Mouse (Mus musculus): Measurements from ENCODE around the gene Astn2. TPM values are rescaled to one million over a fixed set of nuclear protein-coding genes. Genes with fewer than 3 reads are reported as not detected.

Astn2 gene
- polyA plus RNA-seq, 1 experiment from 2014 or later, result 0.08 TPM

DNA sequence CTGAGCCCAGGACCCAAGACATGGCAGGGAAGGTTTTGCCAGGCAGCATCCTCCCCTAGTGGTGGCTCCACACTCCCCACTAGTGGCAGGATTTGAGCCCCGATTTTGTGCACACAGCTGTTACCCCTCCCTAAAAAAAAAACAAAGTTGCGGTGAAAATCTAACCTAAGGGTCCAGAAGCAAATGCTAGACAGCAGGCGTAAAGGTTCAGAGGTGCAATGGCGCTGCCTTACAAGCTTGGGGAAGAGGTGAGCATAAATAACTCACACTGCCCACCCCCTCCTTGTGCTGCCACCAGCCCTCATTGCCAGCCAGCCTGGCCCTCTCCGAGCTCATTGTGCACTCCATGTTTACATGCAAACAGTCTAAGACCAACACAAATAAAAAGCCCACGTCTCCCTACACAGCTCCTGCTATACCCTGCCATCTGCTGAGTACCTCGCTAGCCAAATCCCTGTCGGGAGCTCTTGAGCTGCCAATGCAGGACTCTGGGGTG lies 3.2 kb downstream of the Astn2 start:
- no peaks in the 10 kb centered on the region; the same call in 1 of the 2 replicates for H3K4me1 ChIP-seq (replicated peaks; ENCODE audit: control insufficient read depth, insufficient read depth, low read length)
- no peak overlapping the region for H3K9ac ChIP-seq (ENCODE audit: low read length)
- no peak overlapping the region for H3K27ac ChIP-seq (ENCODE audit: low read length)
- no peak overlapping the region for H3K4me3 ChIP-seq (ENCODE audit: low read length)
- no peaks in the 10 kb centered on the region for H3K9me3 ChIP-seq (ENCODE audit: control insufficient read depth, low read length)
- peaks cover 32% of the 10 kb centered on the region for H3K27me3 ChIP-seq (ENCODE audit: control insufficient read depth, insufficient read depth, low read depth, low read length)
- H3K4me2 ChIP-seq (ENCODE audit: low read depth, low read length), result no peak overlapping the region
- no peak for ATAC-seq (ENCODE audit: low read depth)
- H3K36me3 ChIP-seq (ENCODE audit: control insufficient read depth, insufficient read depth, low read length), result no peaks in the 10 kb centered on the region
- 18% methylated on average over 8 of the region's 8 CpGs for WGBS

DNA sequence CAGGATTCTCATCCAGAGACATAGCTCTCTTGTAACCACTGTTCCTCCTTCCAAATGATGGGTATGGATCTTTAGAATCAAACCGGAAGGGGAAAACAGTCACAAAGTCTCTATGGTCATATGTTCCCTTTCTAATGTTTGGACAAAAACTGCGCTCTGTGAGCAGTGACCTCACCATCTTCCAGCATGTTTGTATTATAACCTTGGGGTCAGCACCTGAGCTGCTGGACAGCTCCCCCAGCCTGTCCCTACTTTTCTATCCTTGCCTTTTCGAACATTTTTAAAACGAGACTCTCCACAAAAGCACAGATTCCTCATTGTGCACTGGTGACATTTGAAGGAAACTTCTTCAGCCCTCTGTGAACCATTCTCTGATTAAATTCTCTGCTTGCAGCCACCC lies 5.3 kb downstream of the Astn2 start:
- Histone ChIP-seq H3K4me1 (replicated peaks; ENCODE audit: control insufficient read depth, insufficient read depth, low read length) (no peaks in the 10 kb centered on the region; the same call in 1 of the 2 replicates), H3K4me3 (ENCODE audit: low read length) (no peak overlapping the region), H3K4me2 (ENCODE audit: low read depth, low read length) (no peak overlapping the region), H3K27me3 (ENCODE audit: control insufficient read depth, insufficient read depth, low read depth, low read length) (peaks cover 25% of the 10 kb centered on the region), H3K27ac (ENCODE audit: low read length) (no peak overlapping the region), H3K9ac (ENCODE audit: low read length) (no peak overlapping the region), H3K9me3 (ENCODE audit: control insufficient read depth, low read length) (no peaks in the 10 kb centered on the region), H3K36me3 (ENCODE audit: control insufficient read depth, insufficient read depth, low read length) (no peaks in the 10 kb centered on the region)
- WGBS, result 42% methylated on average over 4 of the region's 4 CpGs
- ATAC-seq (ENCODE audit: low read depth), result no peak

DNA sequence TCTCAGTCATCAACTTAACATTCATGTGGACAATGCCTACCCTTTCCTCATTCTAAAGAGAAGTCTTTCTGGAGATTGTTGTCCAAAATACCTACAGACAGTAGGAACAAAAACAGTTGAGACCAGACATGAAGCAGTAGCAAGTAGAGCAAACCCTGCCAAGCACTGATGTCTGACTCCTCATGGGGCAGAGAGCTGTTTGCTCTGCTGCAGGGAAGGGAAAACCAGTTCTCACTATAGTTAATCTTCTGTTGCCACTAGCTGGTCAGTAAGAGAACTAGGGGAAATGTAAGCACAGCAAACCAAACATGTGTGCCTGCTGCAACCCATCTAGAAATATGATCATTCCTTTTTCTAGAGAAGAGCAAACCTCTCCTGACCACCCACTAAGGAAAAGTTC lies 7.2 kb downstream of the Astn2 start:
- ATAC-seq (ENCODE audit: low read depth), result no peak
- peaks cover 9% of the 10 kb centered on the region for H3K27me3 ChIP-seq (ENCODE audit: control insufficient read depth, insufficient read depth, low read depth, low read length)
- no peak overlapping the region for H3K4me3 ChIP-seq (ENCODE audit: low read length)
- H3K4me1 ChIP-seq (replicated peaks; ENCODE audit: control insufficient read depth, insufficient read depth, low read length), result no peaks in the 10 kb centered on the region
- H3K4me2 ChIP-seq (ENCODE audit: low read depth, low read length), result no peak overlapping the region
- H3K27ac ChIP-seq (ENCODE audit: low read length), result no peak overlapping the region
- no peaks in the 10 kb centered on the region for H3K36me3 ChIP-seq (ENCODE audit: control insufficient read depth, insufficient read depth, low read length)
- H3K9me3 ChIP-seq (ENCODE audit: control insufficient read depth, low read length), result no peaks in the 10 kb centered on the region
- H3K9ac ChIP-seq (ENCODE audit: low read length), result no peak overlapping the region

DNA sequence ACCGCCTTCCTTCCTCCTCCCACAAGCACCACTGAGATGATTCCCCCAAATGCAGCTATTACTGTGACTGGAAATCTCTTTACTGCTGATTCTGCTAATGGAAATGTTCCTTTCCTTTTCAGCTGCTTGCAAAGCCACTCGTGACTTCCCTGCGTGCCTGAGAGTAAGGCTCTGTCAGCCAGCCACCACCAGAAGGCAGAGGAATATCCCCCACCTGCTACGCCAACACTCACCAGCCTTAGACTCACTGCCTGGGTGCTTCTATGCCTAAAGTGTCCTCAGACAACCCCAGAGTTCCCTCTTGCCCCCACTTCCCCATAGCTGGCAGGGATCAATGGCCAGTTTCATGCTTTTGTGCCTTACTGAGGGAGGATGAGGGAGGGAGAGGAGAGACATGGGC lies 11.1 kb downstream of the Astn2 start:
- H3K36me3 ChIP-seq (ENCODE audit: control insufficient read depth, insufficient read depth, low read length), result no peaks in the 10 kb centered on the region
- no peak overlapping the region for H3K27ac ChIP-seq (ENCODE audit: low read length)
- H3K4me1 ChIP-seq (replicated peaks; ENCODE audit: control insufficient read depth, insufficient read depth, low read length), result no peaks in the 10 kb centered on the region
- H3K9me3 ChIP-seq (ENCODE audit: control insufficient read depth, low read length), result no peaks in the 10 kb centered on the region
- 85% methylated on average over 4 of the region's 4 CpGs for WGBS
- no peak for ATAC-seq (ENCODE audit: low read depth)
- H3K4me2 ChIP-seq (ENCODE audit: low read depth, low read length), result no peak overlapping the region
- no peak overlapping the region for H3K4me3 ChIP-seq (ENCODE audit: low read length)
- H3K9ac ChIP-seq (ENCODE audit: low read length), result no peak overlapping the region
- H3K27me3 ChIP-seq (ENCODE audit: control insufficient read depth, insufficient read depth, low read depth, low read length), result no peaks in the 10 kb centered on the region

DNA sequence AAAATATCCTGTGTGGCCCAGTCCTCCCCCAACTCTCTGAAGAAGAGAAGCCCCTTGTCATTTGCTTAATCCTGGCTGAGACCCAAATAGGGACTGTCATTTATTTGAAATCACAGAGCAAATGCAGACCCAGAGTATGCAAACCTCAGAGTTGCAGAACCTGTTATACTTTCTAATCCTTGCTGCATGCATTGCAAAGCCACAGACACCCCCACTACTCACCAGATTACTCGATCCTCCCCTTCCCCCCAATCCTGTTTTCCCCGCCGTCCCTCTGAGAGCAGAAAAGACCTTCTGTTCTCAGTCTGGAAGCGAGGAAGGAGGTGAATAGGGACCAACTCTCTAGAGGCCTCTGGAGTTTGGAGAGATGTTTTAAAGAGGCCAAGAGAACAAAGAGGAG lies 13.9 kb downstream of the Astn2 start:
- no peaks in the 10 kb centered on the region for H3K9me3 ChIP-seq (ENCODE audit: control insufficient read depth, low read length)
- H3K27ac ChIP-seq (ENCODE audit: low read length), result no peak overlapping the region
- no peak overlapping the region for H3K4me3 ChIP-seq (ENCODE audit: low read length)
- no peaks in the 10 kb centered on the region for H3K4me1 ChIP-seq (replicated peaks; ENCODE audit: control insufficient read depth, insufficient read depth, low read length)
- no peak for ATAC-seq (ENCODE audit: low read depth)
- WGBS, result 30% methylated on average over 4 of the region's 4 CpGs
- no peaks in the 10 kb centered on the region for H3K27me3 ChIP-seq (ENCODE audit: control insufficient read depth, insufficient read depth, low read depth, low read length)
- H3K4me2 ChIP-seq (ENCODE audit: low read depth, low read length), result no peak overlapping the region
- no peak overlapping the region for H3K9ac ChIP-seq (ENCODE audit: low read length)
- H3K36me3 ChIP-seq (ENCODE audit: control insufficient read depth, insufficient read depth, low read length), result no peaks in the 10 kb centered on the region

DNA sequence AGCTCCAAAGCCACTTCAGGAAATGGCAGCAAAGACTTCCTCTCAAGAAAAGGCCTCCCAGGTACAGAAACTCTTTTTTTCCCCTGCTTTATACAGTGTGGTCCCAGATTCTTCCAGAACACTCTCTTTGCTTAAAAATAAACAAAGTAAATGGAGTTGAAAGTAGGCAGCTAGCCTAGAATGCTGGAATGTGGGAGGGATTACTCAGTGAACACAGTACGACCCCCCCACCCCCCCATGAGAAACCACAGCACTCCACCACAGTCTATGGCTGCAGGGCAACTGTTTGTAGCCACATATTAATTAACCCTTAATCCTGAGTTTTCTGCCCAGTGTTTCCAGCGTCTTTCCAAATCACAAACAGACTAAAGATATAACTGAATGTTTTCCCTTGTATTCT lies 25.8 kb downstream of the Astn2 start:
- H3K27ac ChIP-seq (ENCODE audit: low read length), result peak overlapping the region; percentile 25; the same call in 1 of the 2 replicates
- ATAC-seq (ENCODE audit: low read depth), result peak; percentile 54

DNA sequence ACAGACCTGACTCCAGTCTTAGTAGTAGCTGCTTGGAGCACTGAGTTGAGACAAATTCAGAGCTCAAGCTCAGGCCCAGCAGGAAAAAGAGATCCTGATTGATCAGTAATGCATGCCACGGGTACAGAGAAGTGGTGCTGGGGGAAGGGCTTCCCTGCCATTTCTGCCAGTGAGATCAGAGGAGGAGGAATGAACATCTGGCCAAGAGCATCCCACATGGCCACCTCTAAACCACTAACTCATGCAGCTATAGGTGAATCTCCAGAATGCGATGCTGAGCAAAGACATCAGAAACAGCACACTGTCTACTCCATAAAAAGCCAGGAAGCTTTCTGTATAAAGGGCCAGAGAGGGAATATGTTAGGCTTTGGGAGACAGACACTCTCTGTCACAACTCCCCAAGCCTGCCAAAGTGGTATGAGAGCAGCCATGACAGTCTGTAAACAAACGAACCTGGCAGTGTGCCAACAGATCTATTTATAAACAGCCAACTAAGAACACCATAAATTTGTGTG lies 33.8 kb downstream of the Astn2 start:
- Histone ChIP-seq H3K27me3 (ENCODE audit: control insufficient read depth, insufficient read depth, low read depth, low read length) (no peaks in the 10 kb centered on the region), H3K4me1 (replicated peaks; ENCODE audit: control insufficient read depth, insufficient read depth, low read length) (peaks cover 9% of the 10 kb centered on the region), H3K9ac (ENCODE audit: low read length) (no peak overlapping the region), H3K27ac (ENCODE audit: low read length) (peak overlapping the region; percentile 46), H3K36me3 (ENCODE audit: control insufficient read depth, insufficient read depth, low read length) (no peaks in the 10 kb centered on the region), H3K4me2 (ENCODE audit: low read depth, low read length) (no peak overlapping the region), H3K4me3 (ENCODE audit: low read length) (no peak overlapping the region), H3K9me3 (ENCODE audit: control insufficient read depth, low read length) (no peaks in the 10 kb centered on the region)
- peak; percentile 95 for ATAC-seq (ENCODE audit: low read depth)
- WGBS, result 29% methylated on average over 3 of the region's 3 CpGs

More for the DNA sequence above, 25.8 kb downstream of the Astn2 start:
- no peaks in the 10 kb centered on the region for H3K36me3 ChIP-seq (ENCODE audit: control insufficient read depth, insufficient read depth, low read length)
- H3K27me3 ChIP-seq (ENCODE audit: control insufficient read depth, insufficient read depth, low read depth, low read length), result no peaks in the 10 kb centered on the region
- H3K4me1 ChIP-seq (replicated peaks; ENCODE audit: control insufficient read depth, insufficient read depth, low read length), result 0 out of 2 replicates have a peak, but pooled peaks cover 9% of the 10 kb centered on the region
- WGBS, result 18% methylated on average over 2 of the region's 2 CpGs
- no peak overlapping the region for H3K4me2 ChIP-seq (ENCODE audit: low read depth, low read length)
- H3K9ac ChIP-seq (ENCODE audit: low read length), result no peak overlapping the region
- no peaks in the 10 kb centered on the region for H3K9me3 ChIP-seq (ENCODE audit: control insufficient read depth, low read length)
- no peak overlapping the region for H3K4me3 ChIP-seq (ENCODE audit: low read length)

DNA sequence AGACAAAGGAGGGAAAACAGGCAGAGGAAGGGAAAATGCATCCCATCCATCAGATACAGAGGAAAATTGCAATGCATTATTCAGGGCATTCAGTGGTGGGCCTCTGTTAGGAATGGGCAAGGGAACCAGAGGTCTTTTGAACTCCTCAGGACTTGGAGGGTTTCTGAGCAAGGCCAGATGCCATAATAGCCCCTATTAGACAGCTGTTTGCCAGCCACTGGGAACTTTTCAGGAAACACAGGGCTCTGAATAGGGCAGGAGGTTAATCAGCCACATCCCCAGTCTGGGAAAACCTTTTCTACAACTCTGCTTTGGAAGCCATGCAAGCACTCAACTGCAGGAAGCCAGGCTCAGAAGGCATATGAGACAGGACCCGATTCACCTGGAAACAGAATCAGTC lies 38.9 kb downstream of the Astn2 start:
- Histone ChIP-seq H3K27me3 (ENCODE audit: control insufficient read depth, insufficient read depth, low read depth, low read length) (no peaks in the 10 kb centered on the region), H3K27ac (ENCODE audit: low read length) (no peak overlapping the region), H3K9ac (ENCODE audit: low read length) (no peak overlapping the region), H3K4me2 (ENCODE audit: low read depth, low read length) (no peak overlapping the region), H3K36me3 (ENCODE audit: control insufficient read depth, insufficient read depth, low read length) (no peaks in the 10 kb centered on the region), H3K9me3 (ENCODE audit: control insufficient read depth, low read length) (no peaks in the 10 kb centered on the region), H3K4me1 (replicated peaks; ENCODE audit: control insufficient read depth, insufficient read depth, low read length) (peaks cover 8% of the 10 kb centered on the region), H3K4me3 (ENCODE audit: low read length) (no peak overlapping the region)
- WGBS, result 78% methylated on average over 1 of the region's 1 CpGs
- ATAC-seq (ENCODE audit: low read depth), result no peak

DNA sequence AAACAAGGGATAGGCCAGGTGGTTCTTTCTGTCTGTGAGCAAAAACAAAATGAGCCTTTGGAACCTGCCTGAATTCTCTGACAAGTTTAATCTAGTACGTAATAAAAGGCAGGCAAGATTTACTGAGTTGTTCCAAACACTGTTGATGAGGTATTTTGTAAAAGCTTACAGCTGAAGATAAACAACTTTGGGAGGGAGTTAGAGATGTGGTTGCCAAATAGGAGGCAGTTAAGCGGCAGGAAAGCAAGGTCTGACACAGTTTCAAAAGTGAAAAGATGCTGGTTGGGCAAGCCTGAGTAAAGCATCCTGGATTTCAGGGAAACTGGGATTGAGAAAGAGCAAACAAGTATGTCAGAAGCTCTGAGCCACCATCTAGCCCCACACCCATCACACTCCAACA lies 59.8 kb downstream of the Astn2 start:
- 46% methylated on average over 2 of the region's 2 CpGs for WGBS
- Histone ChIP-seq H3K4me1 (replicated peaks; ENCODE audit: control insufficient read depth, insufficient read depth, low read length) (no peaks in the 10 kb centered on the region), H3K9ac (ENCODE audit: low read length) (no peak overlapping the region), H3K4me3 (ENCODE audit: low read length) (no peak overlapping the region), H3K9me3 (ENCODE audit: control insufficient read depth, low read length) (no peaks in the 10 kb centered on the region), H3K4me2 (ENCODE audit: low read depth, low read length) (no peak overlapping the region), H3K27me3 (ENCODE audit: control insufficient read depth, insufficient read depth, low read depth, low read length) (no peaks in the 10 kb centered on the region), H3K27ac (ENCODE audit: low read length) (no peak overlapping the region), H3K36me3 (ENCODE audit: control insufficient read depth, insufficient read depth, low read length) (no peaks in the 10 kb centered on the region)
- peak; percentile 74 for ATAC-seq (ENCODE audit: low read depth)

DNA sequence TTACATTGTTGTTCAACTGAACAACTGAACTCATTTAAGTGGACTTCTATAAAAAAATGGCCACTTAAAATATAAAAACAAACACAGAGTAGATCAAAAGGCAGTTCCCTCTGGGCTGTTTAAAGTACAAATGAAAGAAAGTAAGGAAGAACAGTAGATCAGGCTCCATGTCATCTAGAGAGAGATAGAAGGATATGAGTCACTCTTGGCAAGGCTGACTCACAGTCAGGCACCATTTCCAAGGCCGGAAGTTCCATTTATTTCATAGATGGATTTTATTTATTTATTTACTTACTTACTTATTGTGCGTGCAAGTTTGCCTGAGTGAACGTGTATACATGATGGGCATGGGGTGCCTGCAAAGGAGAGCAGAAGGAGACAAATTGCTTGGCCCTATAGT lies 67.0 kb downstream of the Astn2 start:
- ATAC-seq (ENCODE audit: low read depth), result peak; percentile 41; the same call in 1 of the 2 replicates
- Histone ChIP-seq H3K9me3 (ENCODE audit: control insufficient read depth, low read length) (no peaks in the 10 kb centered on the region), H3K4me2 (ENCODE audit: low read depth, low read length) (no peak overlapping the region), H3K27me3 (ENCODE audit: control insufficient read depth, insufficient read depth, low read depth, low read length) (no peaks in the 10 kb centered on the region), H3K9ac (ENCODE audit: low read length) (no peak overlapping the region), H3K4me3 (ENCODE audit: low read length) (no peak overlapping the region), H3K4me1 (replicated peaks; ENCODE audit: control insufficient read depth, insufficient read depth, low read length) (no peaks in the 10 kb centered on the region), H3K27ac (ENCODE audit: low read length) (no peak overlapping the region), H3K36me3 (ENCODE audit: control insufficient read depth, insufficient read depth, low read length) (no peaks in the 10 kb centered on the region)
- WGBS, result 58% methylated on average over 3 of the region's 3 CpGs

Data from lung, embryonic 16.5 days (tissue).